Mouse (Mus musculus) layer of hippocampus, adult 8-10 months (tissue): ENCODE results near the gene Hist2h4. TPM values are rescaled to one million over a fixed set of nuclear protein-coding genes. Genes with fewer than 3 reads are reported as not detected.
A peak's percentile ranks its signal among the peaks of the same experiment; 100 is the strongest.
"Not testable (repeated sequence)": the region's sequence is repeated elsewhere in the genome, so short reads cannot be mapped to it uniquely, and the experiment has no call there.

Source experiments
- DNase-seq, 2 experiments: peaks; one replicate each; pipeline ENCODE4 v3.0.0; 2022; ENCODE audit warnings: low spot score in 2 of 2
- total RNA-seq, 4 experiments: library from RNA; stranded (reverse); gene quantifications; 2 replicates each; pipeline ENCODE4 v1.2.4; 2022

The Hist2h4 gene
- total RNA-seq, result 10 to 100 TPM; 25.1 to 32.1 (median 27.3) TPM

DNA sequence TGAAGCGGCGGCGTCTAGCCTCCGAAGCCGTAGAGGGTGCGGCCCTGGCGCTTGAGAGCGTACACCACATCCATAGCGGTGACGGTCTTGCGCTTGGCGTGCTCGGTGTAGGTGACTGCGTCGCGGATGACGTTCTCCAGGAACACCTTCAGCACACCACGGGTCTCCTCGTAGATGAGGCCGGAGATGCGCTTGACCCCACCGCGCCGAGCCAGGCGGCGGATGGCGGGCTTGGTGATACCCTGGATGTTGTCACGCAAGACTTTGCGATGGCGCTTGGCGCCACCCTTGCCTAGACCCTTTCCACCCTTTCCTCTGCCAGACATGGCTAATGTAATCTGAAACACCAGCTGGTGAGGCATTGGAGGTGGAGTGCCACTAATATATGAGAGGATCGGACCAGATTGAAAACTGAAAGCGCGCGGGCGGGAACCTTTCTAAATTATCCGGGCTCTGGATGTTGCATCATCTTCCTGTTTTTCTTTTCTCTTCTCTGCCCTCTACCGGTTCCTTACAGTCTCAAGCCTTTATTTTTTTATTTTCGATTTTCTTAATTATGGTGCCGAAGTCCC, at the start of gene Hist2h4:
TSS of gene Hist2h4 (minus strand) at position 333 of the 572 bp plus-strand sequence.
- DNase-seq, result peak; percentile 97 to 99

DNA sequence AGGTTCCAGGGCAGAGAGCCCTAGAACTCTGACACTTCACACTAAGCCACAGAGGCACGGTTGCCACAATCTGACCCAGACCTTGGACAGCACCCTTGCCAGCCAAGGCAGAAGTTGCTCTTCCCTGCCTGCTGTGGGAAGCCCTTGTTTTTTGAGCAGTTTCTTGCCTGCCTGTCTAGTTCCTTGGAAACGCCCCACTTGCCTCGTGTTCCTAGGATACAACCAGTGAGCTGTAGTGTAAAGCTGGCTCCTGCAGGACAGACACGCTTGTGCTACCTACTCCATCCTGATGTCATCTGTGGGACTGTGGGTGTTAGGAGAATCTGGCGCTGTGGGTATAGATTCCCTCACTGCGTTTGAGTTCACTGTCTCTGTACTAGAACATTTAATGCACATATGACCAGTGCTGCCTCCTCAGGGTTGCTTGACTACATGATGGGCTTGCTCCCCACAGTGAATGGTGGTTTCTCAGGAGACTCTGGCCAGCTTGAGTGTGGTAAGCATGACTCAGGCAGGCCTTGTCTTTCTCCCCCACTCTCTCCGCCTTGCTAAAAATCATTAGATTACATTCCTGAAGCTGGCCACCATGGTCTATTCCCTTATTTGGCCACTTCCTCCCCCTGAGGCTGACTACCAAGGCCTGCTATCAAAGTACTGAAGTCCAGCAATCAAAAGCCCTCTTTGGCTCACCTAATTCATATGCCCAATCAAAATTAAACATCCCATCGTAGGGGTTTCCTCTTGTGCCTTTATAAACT, 49.4 kb upstream of the Hist2h4 start:
- DNase-seq, result peak; percentile 17

- no peak for DNase-seq
These were observed 46.3 kb upstream of the Hist2h4 start for GRCm38 (mm10) chr3:96309441-96309840.

DNA sequence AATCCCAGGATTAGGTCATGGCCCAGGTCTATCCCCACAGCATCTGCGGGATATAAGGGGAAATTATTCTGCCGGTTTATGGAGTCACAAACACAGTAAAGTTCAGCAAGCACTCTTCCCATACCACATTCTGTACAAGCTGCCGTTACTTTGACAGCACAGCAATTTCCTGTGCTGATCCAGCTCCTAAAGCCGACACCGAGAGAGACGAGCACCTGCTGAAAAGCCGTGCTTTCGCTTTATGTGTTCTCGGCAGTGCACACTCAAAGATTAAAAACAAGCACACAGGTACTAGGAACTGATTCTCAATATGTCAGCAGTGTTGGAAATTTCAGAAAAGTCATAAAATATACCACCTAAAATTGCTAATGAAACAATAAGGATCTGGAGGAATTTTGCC, 43.4 kb upstream of the Hist2h4 start:
- no peak for DNase-seq

DNA sequence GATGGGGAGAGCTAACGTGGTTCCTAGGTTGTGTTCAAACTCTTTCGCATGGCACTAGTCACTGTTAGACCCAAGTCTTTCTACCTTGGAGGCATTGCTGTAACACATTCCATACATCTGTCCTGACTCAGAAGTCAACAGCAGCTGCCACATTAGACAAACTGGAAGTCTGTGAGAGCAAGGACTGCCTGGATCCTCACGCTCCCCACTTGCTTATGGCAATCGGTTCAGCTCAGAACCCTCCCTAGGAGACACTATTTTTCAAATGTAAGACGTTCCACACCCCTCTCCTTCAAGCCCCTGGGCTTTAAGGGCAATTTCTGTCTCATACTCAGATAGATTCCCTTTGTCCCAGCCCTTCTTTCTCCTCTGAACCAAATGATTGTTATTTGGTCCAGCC, 39.0 kb upstream of the Hist2h4 start:
- DNase-seq, result no peak

- DNase-seq, result no peak
These were observed 37.8 kb upstream of the Hist2h4 start for GRCm38 (mm10) chr3:96300706-96301529.

DNA sequence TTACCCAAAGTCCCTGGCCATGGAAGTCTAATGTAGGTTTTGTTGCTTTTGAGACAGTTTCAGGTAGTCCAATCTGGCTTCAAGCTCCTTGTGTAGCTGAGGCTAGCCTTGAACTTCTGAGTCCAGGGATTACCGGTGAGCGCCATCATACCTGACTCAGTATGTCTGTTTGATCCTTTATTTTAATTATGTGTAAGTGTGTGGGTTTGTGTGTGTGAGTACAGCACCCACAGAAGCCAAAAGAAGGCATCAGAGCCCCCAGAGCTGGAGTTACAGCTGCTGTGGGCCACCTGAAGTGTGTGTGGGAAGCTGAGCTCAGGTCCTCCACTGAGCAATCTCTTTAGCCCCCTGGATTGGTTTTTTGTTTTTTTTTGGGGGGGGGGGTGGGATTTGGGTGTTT, 36.5 kb upstream of the Hist2h4 start:
- no peak for DNase-seq

DNA sequence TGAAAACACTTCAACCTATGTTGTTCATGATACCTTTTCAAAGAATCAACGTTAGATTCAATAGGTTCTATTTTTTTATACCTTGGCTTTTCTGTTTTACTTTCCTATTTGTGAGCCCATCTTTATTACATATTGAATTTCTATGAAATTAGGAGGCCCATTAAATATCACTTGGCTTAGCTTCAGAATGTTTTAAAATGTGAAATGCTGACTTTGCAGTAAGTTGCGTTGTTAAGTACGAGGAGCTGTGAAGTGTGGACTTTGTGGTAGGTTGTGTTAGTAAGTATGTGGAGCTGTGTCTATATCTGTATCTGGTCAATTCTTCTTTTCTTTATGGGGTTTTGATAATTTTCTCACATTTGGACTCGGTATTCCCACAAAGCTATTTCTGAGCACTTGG, 35.2 kb upstream of the Hist2h4 start:
- no peak for DNase-seq

- DNase-seq, result no peak
These were observed 30.7 kb upstream of the Hist2h4 start, which contains the start of gene Fcgr1 for GRCm38 (mm10) chr3:96293787-96294186. Gene Fcgr1, minus strand, starts transcription at chr3:96293969.

- DNase-seq, result no peak
These were observed 30.3 kb upstream of the Hist2h4 start for GRCm38 (mm10) chr3:96293368-96293767.

GRCm38 (mm10) chr3:96292641-96293040, 29.5 kb upstream of the Hist2h4 start:
- DNase-seq, result no peak

GRCm38 (mm10) chr3:96290727-96291126, 27.6 kb upstream of the Hist2h4 start:
- not testable (repeated sequence) for DNase-seq

DNA sequence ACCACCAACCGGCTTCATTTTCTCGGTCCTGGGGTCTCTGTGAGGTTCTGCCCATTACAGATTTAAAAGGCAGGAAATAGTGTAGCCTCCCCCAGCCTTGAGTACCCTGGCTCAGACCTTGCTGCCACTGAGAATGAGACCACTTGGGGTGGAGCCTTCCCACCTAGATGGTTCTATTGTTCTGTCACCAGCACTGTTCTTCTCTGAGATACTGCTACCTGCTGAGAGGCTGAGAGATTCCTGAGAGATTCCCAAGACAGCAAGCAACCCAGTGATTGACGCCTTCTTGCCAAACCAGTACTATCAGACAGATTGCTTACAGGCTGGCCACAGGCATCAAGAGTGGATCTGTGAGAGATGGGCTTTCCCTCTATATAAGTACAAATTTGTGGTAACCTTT, 26.1 kb upstream of the Hist2h4 start:
- no peak for DNase-seq

DNA sequence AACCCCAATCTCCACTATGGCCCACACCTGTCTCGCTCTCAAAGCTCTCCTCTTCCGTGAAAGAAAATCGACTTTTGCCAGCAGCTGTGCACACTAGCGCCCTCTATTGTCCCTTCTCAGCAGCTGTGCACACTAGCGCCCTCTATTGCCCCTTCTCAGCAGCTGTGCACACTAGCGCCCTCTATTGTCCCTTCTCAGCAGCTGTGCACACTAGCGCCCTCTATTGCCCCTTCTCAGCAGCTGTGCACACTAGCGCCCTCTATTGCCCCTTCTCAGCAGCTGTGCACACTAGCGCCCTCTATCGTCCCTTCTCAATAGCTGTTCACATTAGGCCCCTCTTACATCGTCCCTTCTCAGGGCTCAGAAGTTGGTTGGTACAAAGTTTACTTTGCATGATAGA, 24.2 kb upstream of the Hist2h4 start:
- DNase-seq, result not testable (repeated sequence)

- no peak for DNase-seq
These were observed 21.3 kb upstream of the Hist2h4 start for GRCm38 (mm10) chr3:96284457-96284856.

- no peak for DNase-seq
These were observed 17.5 kb upstream of the Hist2h4 start for GRCm38 (mm10) chr3:96280660-96281059.

- DNase-seq, result peak; percentile 91 to 94
These were observed 14.9 kb upstream of the Hist2h4 start for GRCm38 (mm10) chr3:96277800-96278624.

DNA sequence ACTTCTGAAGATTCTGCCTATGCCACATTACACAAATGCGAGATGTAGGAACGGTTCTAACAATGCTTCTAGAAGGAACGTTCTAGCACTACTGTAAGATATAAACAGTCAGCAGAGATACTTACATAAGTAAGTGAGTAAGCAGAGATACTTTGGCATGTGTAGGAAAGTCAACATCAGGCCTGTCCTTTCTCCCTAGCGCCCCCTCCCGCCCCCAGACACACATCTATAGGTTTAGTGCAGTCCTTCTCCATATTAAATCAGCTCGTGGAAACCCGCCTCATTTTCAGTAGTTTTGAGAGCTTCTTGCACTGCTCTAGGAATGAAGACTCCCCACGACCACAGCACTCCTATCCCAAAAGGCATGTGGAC, 14.3 kb upstream of the Hist2h4 start:
- DNase-seq, result peak in 1 of 2 experiments; percentile 35

DNA sequence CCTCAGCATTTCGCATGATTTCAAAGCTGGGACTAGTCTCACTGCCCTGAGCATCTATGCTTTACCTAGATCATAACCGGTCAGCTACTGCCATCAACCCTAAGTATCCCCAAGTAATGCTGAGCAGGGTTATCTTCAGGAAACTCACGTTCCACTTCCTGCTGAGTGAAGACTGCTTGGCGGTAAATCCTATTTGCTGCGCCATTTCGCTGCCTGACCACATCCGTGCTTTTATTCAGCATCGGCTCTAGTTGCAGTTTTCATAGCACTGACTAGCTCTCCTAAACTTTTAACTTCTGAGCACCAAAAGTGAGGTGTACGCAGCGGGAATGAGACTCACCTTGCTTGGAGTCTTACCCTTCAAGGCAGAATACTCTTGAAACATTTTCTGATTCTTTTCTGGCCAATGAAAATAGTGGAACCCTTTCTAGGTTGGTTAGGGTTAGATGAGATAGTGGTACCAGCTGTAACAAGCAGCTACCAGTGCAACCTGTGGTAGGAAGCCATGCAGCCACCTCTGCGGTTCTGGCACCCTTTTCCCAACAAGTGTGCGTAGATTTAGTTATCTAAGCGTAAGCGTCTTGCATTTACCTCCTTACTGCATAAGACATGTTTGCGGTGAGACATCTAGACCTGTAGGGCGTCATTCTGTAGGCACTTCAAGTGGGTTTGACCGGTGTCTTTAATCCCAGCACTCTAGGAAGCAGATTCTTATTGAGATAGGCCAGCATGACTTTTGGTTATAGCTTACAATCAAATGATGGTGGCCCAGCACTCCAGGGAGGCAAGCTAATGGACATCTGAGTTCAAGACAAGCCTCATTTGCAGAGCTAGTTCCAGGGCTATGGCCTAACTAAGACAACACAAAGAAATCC, 10.7 kb upstream of the Hist2h4 start:
- no peak for DNase-seq
